Mouse (Mus musculus): ENCODE data around the gene Barx2.

Gene Barx2

GRCm38 (mm10) chr9:31888333-31888732 is 24.9 kb downstream of the Barx2 start:
- DNase-seq (ENCODE audit: low read depth), result no peak

- DNase-seq (ENCODE audit: low read depth), result no peak
Observed at GRCm38 (mm10) chr9:31886258-31886657, 27.0 kb downstream of the Barx2 start.

- no peak for DNase-seq (ENCODE audit: low read depth)
Observed at GRCm38 (mm10) chr9:31882376-31882775, 30.9 kb downstream of the Barx2 start.

GRCm38 (mm10) chr9:31875556-31875955 is 37.7 kb downstream of the Barx2 start:
- DNase-seq (ENCODE audit: low read depth), result no peak

- no peak for DNase-seq (ENCODE audit: low read depth)
Observed at GRCm38 (mm10) chr9:31874236-31874635, 39.0 kb downstream of the Barx2 start.

- no peak for DNase-seq (ENCODE audit: low read depth)
Observed at GRCm38 (mm10) chr9:31871410-31871809, 41.9 kb downstream of the Barx2 start.

- no peak for DNase-seq (ENCODE audit: low read depth)
Observed at GRCm38 (mm10) chr9:31868823-31869460, 44.3 kb downstream of the Barx2 start.

- no peak for DNase-seq (ENCODE audit: low read depth)
Observed at GRCm38 (mm10) chr9:31863830-31864229, 49.4 kb downstream of the Barx2 start.

- DNase-seq (ENCODE audit: low read depth), result no peak
Observed at GRCm38 (mm10) chr9:31859446-31859845, 53.8 kb downstream of the Barx2 start.

- DNase-seq (ENCODE audit: low read depth), result no peak
Observed at GRCm38 (mm10) chr9:31858720-31859340, 54.4 kb downstream of the Barx2 start.

GRCm38 (mm10) chr9:31857512-31857911 is 55.8 kb downstream of the Barx2 start:
- no peak for DNase-seq (ENCODE audit: low read depth)

GRCm38 (mm10) chr9:31856437-31856836 is 56.8 kb downstream of the Barx2 start:
- DNase-seq (ENCODE audit: low read depth), result no peak

- no peak for DNase-seq (ENCODE audit: low read depth)
Observed at GRCm38 (mm10) chr9:31855668-31856067, 57.6 kb downstream of the Barx2 start.

GRCm38 (mm10) chr9:31851710-31852109 is 61.6 kb downstream of the Barx2 start:
- DNase-seq (ENCODE audit: low read depth), result no peak

GRCm38 (mm10) chr9:31850706-31851105 is 62.6 kb downstream of the Barx2 start:
- DNase-seq (ENCODE audit: low read depth), result no peak

GRCm38 (mm10) chr9:31849387-31849786 is 63.9 kb downstream of the Barx2 start:
- DNase-seq (ENCODE audit: low read depth), result no peak

- no peak for DNase-seq (ENCODE audit: low read depth)
Observed at GRCm38 (mm10) chr9:31844614-31845013, 68.6 kb downstream of the Barx2 start.

GRCm38 (mm10) chr9:31841108-31841815 is 72.0 kb downstream of the Barx2 start:
- DNase-seq (ENCODE audit: low read depth), result no peak

- no peak for DNase-seq (ENCODE audit: low read depth)
Observed at GRCm38 (mm10) chr9:31840571-31840970, 72.7 kb downstream of the Barx2 start.

GRCm38 (mm10) chr9:31840037-31840436 is 73.2 kb downstream of the Barx2 start:
- no peak for DNase-seq (ENCODE audit: low read depth)

- DNase-seq (ENCODE audit: low read depth), result no peak
Observed at GRCm38 (mm10) chr9:31839106-31840027, 73.9 kb downstream of the Barx2 start.

GRCm38 (mm10) chr9:31838047-31838446 is 75.2 kb downstream of the Barx2 start:
- no peak for DNase-seq (ENCODE audit: low read depth)

Measured in naive thymus-derived CD4-positive, alpha-beta T cell, adult 2 months (primary cell).